Mouse (Mus musculus): ENCODE data around the gene Moap1. TPM values are rescaled to one million over a fixed set of nuclear protein-coding genes. Genes with fewer than 3 reads are reported as not detected.
A peak's percentile ranks its signal among the peaks of the same experiment; 100 is the strongest.

The Moap1 gene
- 6.1 and 8.3 TPM in 2 replicates for total RNA-seq (2017)

- peak; percentile 92 for ATAC-seq (ENCODE audit: extremely low read depth, insufficient number of reproducible peaks, low FRiP score, poor library complexity, severe bottlenecking)
These were observed at the start of gene Moap1, which contains the start of gene Tmem251 for GRCm38 (mm10) chr12:102743589-102744574. TSS of gene Moap1 (minus strand) at chr12:102743661. TSS of gene Tmem251 (plus strand) at chr12:102743762.

- ATAC-seq (ENCODE audit: extremely low read depth, insufficient number of reproducible peaks, low FRiP score, poor library complexity, severe bottlenecking), result no peak
These were observed 44.5 kb upstream of the Moap1 start for GRCm38 (mm10) chr12:102787927-102788326.

GRCm38 (mm10) chr12:102785593-102785985, 42.1 kb upstream of the Moap1 start:
- ATAC-seq (ENCODE audit: extremely low read depth, insufficient number of reproducible peaks, low FRiP score, poor library complexity, severe bottlenecking), result no peak

- ATAC-seq (ENCODE audit: extremely low read depth, insufficient number of reproducible peaks, low FRiP score, poor library complexity, severe bottlenecking), result peak; percentile 36; the same call in 1 of the 2 replicates
These were observed 41.6 kb upstream of the Moap1 start for GRCm38 (mm10) chr12:102784899-102785592.

GRCm38 (mm10) chr12:102782841-102783240, 39.4 kb upstream of the Moap1 start:
- no peak for ATAC-seq (ENCODE audit: extremely low read depth, insufficient number of reproducible peaks, low FRiP score, poor library complexity, severe bottlenecking)

- ATAC-seq (ENCODE audit: extremely low read depth, insufficient number of reproducible peaks, low FRiP score, poor library complexity, severe bottlenecking), result no peak
These were observed 36.0 kb upstream of the Moap1 start for GRCm38 (mm10) chr12:102779452-102779851.

- ATAC-seq (ENCODE audit: extremely low read depth, insufficient number of reproducible peaks, low FRiP score, poor library complexity, severe bottlenecking), result no peak
These were observed 34.7 kb upstream of the Moap1 start for GRCm38 (mm10) chr12:102778151-102778550.

GRCm38 (mm10) chr12:102776035-102776434, 32.6 kb upstream of the Moap1 start:
- no peak for ATAC-seq (ENCODE audit: extremely low read depth, insufficient number of reproducible peaks, low FRiP score, poor library complexity, severe bottlenecking)

- ATAC-seq (ENCODE audit: extremely low read depth, insufficient number of reproducible peaks, low FRiP score, poor library complexity, severe bottlenecking), result no peak
These were observed 29.2 kb upstream of the Moap1 start for GRCm38 (mm10) chr12:102772676-102773075.

- no peak for ATAC-seq (ENCODE audit: extremely low read depth, insufficient number of reproducible peaks, low FRiP score, poor library complexity, severe bottlenecking)
These were observed 28.1 kb upstream of the Moap1 start for GRCm38 (mm10) chr12:102771601-102772000.

- ATAC-seq (ENCODE audit: extremely low read depth, insufficient number of reproducible peaks, low FRiP score, poor library complexity, severe bottlenecking), result no peak
These were observed 25.5 kb upstream of the Moap1 start for GRCm38 (mm10) chr12:102769000-102769399.

GRCm38 (mm10) chr12:102763696-102764095, 20.2 kb upstream of the Moap1 start:
- no peak for ATAC-seq (ENCODE audit: extremely low read depth, insufficient number of reproducible peaks, low FRiP score, poor library complexity, severe bottlenecking)

- ATAC-seq (ENCODE audit: extremely low read depth, insufficient number of reproducible peaks, low FRiP score, poor library complexity, severe bottlenecking), result no peak
These were observed 18.2 kb upstream of the Moap1 start for GRCm38 (mm10) chr12:102761668-102762067.

- ATAC-seq (ENCODE audit: extremely low read depth, insufficient number of reproducible peaks, low FRiP score, poor library complexity, severe bottlenecking), result no peak
These were observed 15.5 kb upstream of the Moap1 start for GRCm38 (mm10) chr12:102758936-102759335.

GRCm38 (mm10) chr12:102758403-102758756, 14.9 kb upstream of the Moap1 start, which contains the start of gene Gm20604:
TSS of gene Gm20604 (minus strand) at chr12:102758672.
- ATAC-seq (ENCODE audit: extremely low read depth, insufficient number of reproducible peaks, low FRiP score, poor library complexity, severe bottlenecking), result no peak

GRCm38 (mm10) chr12:102757689-102758402, 14.4 kb upstream of the Moap1 start, which contains the start of the genes Gm28051, Gon7 and Ubr7:
TSS of gene Gm28051 (minus strand) at chr12:102757765.
TSS of gene Gon7 (minus strand) at chr12:102757803.
TSS of gene Ubr7 (plus strand) at chr12:102757967.
- peak; percentile 96 for ATAC-seq (ENCODE audit: extremely low read depth, insufficient number of reproducible peaks, low FRiP score, poor library complexity, severe bottlenecking)

- no peak for ATAC-seq (ENCODE audit: extremely low read depth, insufficient number of reproducible peaks, low FRiP score, poor library complexity, severe bottlenecking)
These were observed 13.7 kb upstream of the Moap1 start for GRCm38 (mm10) chr12:102757055-102757688.

- ATAC-seq (ENCODE audit: extremely low read depth, insufficient number of reproducible peaks, low FRiP score, poor library complexity, severe bottlenecking), result no peak
These were observed 12.8 kb upstream of the Moap1 start for GRCm38 (mm10) chr12:102756304-102756703.

GRCm38 (mm10) chr12:102748256-102748655, 4.8 kb upstream of the Moap1 start:
- no peak for ATAC-seq (ENCODE audit: extremely low read depth, insufficient number of reproducible peaks, low FRiP score, poor library complexity, severe bottlenecking)
